Mouse (Mus musculus) embryonic facial prominence, embryonic 12.5 days (tissue): ENCODE data around the gene Anxa9. TPM values are rescaled to one million over a fixed set of nuclear protein-coding genes. Genes with fewer than 3 reads are reported as not detected.

Experiments
- ATAC-seq: fragments of 200-750 bp; cut with Nextera tagmentation; 2 replicates; pipeline ENCODE4 v1.8.0; 2017; ENCODE audit not compliant: insufficient number of reproducible peaks, insufficient read depth, low FRiP score, low TSS enrichment
- H3K27ac ChIP-seq: fragments of 300-500 bp; sonication (generic); 2 replicates; pipeline ENCODE4 v1.5.1; 2016; ENCODE audit warnings: mild to moderate bottlenecking
- H3K27me3 ChIP-seq: fragments of 300-500 bp; sonication (generic); 2 replicates; pipeline ENCODE4 v1.6.1; 2016; ENCODE audit warnings: mild to moderate bottlenecking, moderate library complexity
- H3K36me3 ChIP-seq: fragments of 300-500 bp; sonication (generic); 2 replicates; pipeline ENCODE4 v1.6.1; 2016; ENCODE audit warnings: mild to moderate bottlenecking
- H3K4me1 ChIP-seq: fragments of 300-500 bp; sonication (generic); 2 replicates; pipeline ENCODE4 v1.6.1; 2016
- H3K4me2 ChIP-seq: fragments of 300-500 bp; sonication (generic); replicated peaks from 2 replicates; pipeline ENCODE4 v1.6.1; 2016; ENCODE audit warnings: mild to moderate bottlenecking, moderate library complexity
- H3K4me3 ChIP-seq: fragments of 300-500 bp; sonication (generic); 2 replicates; pipeline ENCODE4 v1.5.1; 2016; ENCODE audit warnings: mild to moderate bottlenecking
- H3K9ac ChIP-seq: fragments of 300-500 bp; sonication (generic); 2 replicates; pipeline ENCODE4 v1.6.1; 2016; ENCODE audit warnings: mild to moderate bottlenecking, moderate library complexity
- H3K9me3 ChIP-seq: fragments of 300-500 bp; sonication (generic); 2 replicates; pipeline ENCODE4 v1.6.1; 2016; ENCODE audit warnings: mild to moderate bottlenecking, moderate library complexity
- WGBS: fragments of 180-500 bp; shearing (Covaris S2); methylation state at CpG from one replicate; pipeline ENCODE4 v1.1.7; 2016; 5-methylcytosine and 5-hydroxymethylcytosine counted together
- polyA plus RNA-seq: library from polyadenylated mRNA; unstranded; fragments of >200 nt; fragmentation: Nextera tagmentation; extraction: Ambion mirVana; gene quantifications from 2 replicates; pipeline ENCODE4 v1.2.1, GENCODE M21; 2016

The Anxa9 gene
- polyA plus RNA-seq, 1 experiment from 2014 or later: 1.3 TPM

GRCm38 (mm10) chr3:95312623-95313022, 5.6 kb upstream of the Anxa9 start:
- H3K4me2 ChIP-seq: no peak overlapping the region
- WGBS: 82% methylated on average over 6 of the region's 6 CpGs
- no peak overlapping the region for H3K4me3 ChIP-seq
- H3K9me3 ChIP-seq: no peaks in the 10 kb centered on the region
- no peak for ATAC-seq
- H3K4me1 ChIP-seq: peaks cover 14% of the 10 kb centered on the region
- no peaks in the 10 kb centered on the region for H3K27me3 ChIP-seq
- no peak overlapping the region for H3K27ac ChIP-seq
- H3K9ac ChIP-seq: no peak overlapping the region
- H3K36me3 ChIP-seq: no peaks in the 10 kb centered on the region

- 64% methylated on average over 9 of the region's 9 CpGs for WGBS
- Histone ChIP-seq H3K4me2 (no peak overlapping the region), H3K27me3 (no peaks in the 10 kb centered on the region), H3K9me3 (no peaks in the 10 kb centered on the region), H3K4me1 (peaks cover 4% of the 10 kb centered on the region), H3K9ac (no peak overlapping the region), H3K36me3 (no peaks in the 10 kb centered on the region), H3K4me3 (no peak overlapping the region), H3K27ac (no peak overlapping the region)
- ATAC-seq: no peak
Observed at GRCm38 (mm10) chr3:95310968-95311882, 4.2 kb upstream of the Anxa9 start.

- Histone ChIP-seq H3K4me1 (no peaks in the 10 kb centered on the region), H3K9ac (no peak overlapping the region), H3K4me3 (no peak overlapping the region), H3K4me2 (no peak overlapping the region), H3K36me3 (no peaks in the 10 kb centered on the region), H3K27ac (no peak overlapping the region), H3K27me3 (no peaks in the 10 kb centered on the region), H3K9me3 (no peaks in the 10 kb centered on the region)
- 63% methylated on average over 3 of the region's 3 CpGs for WGBS
- ATAC-seq: no peak
Observed at GRCm38 (mm10) chr3:95310496-95310895, 3.5 kb upstream of the Anxa9 start.

- no peaks in the 10 kb centered on the region for H3K4me1 ChIP-seq
- H3K27ac ChIP-seq: no peak overlapping the region
- H3K36me3 ChIP-seq: no peaks in the 10 kb centered on the region
- no peak for ATAC-seq
- 89% methylated on average over 4 of the region's 4 CpGs for WGBS
- H3K9ac ChIP-seq: no peak overlapping the region
- no peaks in the 10 kb centered on the region for H3K9me3 ChIP-seq
- no peak overlapping the region for H3K4me3 ChIP-seq
- H3K27me3 ChIP-seq: no peaks in the 10 kb centered on the region
- no peak overlapping the region for H3K4me2 ChIP-seq
Observed at GRCm38 (mm10) chr3:95306244-95306643, 732 bp downstream of the Anxa9 start.

GRCm38 (mm10) chr3:95301204-95301796, 5.7 kb downstream of the Anxa9 start:
- Histone ChIP-seq H3K36me3 (no peaks in the 10 kb centered on the region; the same call in none of the 2 replicates), H3K9me3 (no peaks in the 10 kb centered on the region), H3K9ac (no peak overlapping the region), H3K4me1 (no peaks in the 10 kb centered on the region), H3K4me3 (no peak overlapping the region), H3K27ac (no peak overlapping the region), H3K27me3 (no peaks in the 10 kb centered on the region), H3K4me2 (no peak overlapping the region)
- no peak for ATAC-seq
- 81% methylated on average over 3 of the region's 3 CpGs for WGBS

- Histone ChIP-seq H3K27me3 (no peaks in the 10 kb centered on the region), H3K27ac (no peak overlapping the region), H3K4me2 (no peak overlapping the region), H3K4me3 (no peak overlapping the region), H3K36me3 (peaks cover 25% of the 10 kb centered on the region), H3K4me1 (0 out of 2 replicates have a peak, but pooled peaks cover 5% of the 10 kb centered on the region), H3K9ac (no peak overlapping the region), H3K9me3 (no peaks in the 10 kb centered on the region)
- 90% methylated on average over 7 of the region's 7 CpGs for WGBS
- ATAC-seq: no peak
Observed at GRCm38 (mm10) chr3:95298018-95298417, 9.0 kb downstream of the Anxa9 start.

GRCm38 (mm10) chr3:95296103-95296469, 10.9 kb downstream of the Anxa9 start:
- no peak for ATAC-seq

GRCm38 (mm10) chr3:95295321-95296102, 11.5 kb downstream of the Anxa9 start:
- Histone ChIP-seq H3K27me3 (no peaks in the 10 kb centered on the region), H3K4me3 (no peak overlapping the region), H3K9me3 (no peaks in the 10 kb centered on the region), H3K36me3 (peaks cover 46% of the 10 kb centered on the region), H3K9ac (no peak overlapping the region), H3K4me2 (no peak overlapping the region), H3K27ac (no peak overlapping the region), H3K4me1 (0 out of 2 replicates have a peak, but pooled peaks cover 5% of the 10 kb centered on the region)
- 74% methylated on average over 11 of the region's 11 CpGs for WGBS
- ATAC-seq: no peak

More at GRCm38 (mm10) chr3:95296103-95296469, 10.9 kb downstream of the Anxa9 start:
- 9% methylated on average over 5 of the region's 5 CpGs for WGBS
- Histone ChIP-seq H3K27ac (0 out of 2 replicates have a peak overlapping the region, but pooled peaks have one; percentile 57), H3K9me3 (no peaks in the 10 kb centered on the region), H3K36me3 (peaks cover 41% of the 10 kb centered on the region), H3K4me1 (0 out of 2 replicates have a peak, but pooled peaks cover 5% of the 10 kb centered on the region), H3K9ac (no peak overlapping the region), H3K27me3 (no peaks in the 10 kb centered on the region), H3K4me2 (no peak overlapping the region), H3K4me3 (no peak overlapping the region)

GRCm38 (mm10) chr3:95294718-95295117, 12.3 kb downstream of the Anxa9 start:
- Histone ChIP-seq H3K4me3 (no peak overlapping the region), H3K9me3 (no peaks in the 10 kb centered on the region), H3K4me1 (0 out of 2 replicates have a peak, but pooled peaks cover 5% of the 10 kb centered on the region), H3K4me2 (no peak overlapping the region), H3K27me3 (no peaks in the 10 kb centered on the region), H3K36me3 (peaks cover 54% of the 10 kb centered on the region), H3K9ac (no peak overlapping the region), H3K27ac (no peak overlapping the region)
- WGBS: 85% methylated on average over 5 of the region's 5 CpGs
- no peak for ATAC-seq

- H3K27ac ChIP-seq: no peak overlapping the region
- H3K4me2 ChIP-seq: no peak overlapping the region
- 88% methylated on average over 7 of the region's 7 CpGs for WGBS
- H3K9me3 ChIP-seq: no peaks in the 10 kb centered on the region
- no peak for ATAC-seq
- no peak overlapping the region for H3K9ac ChIP-seq
- 0 out of 2 replicates have a peak, but pooled peaks cover 5% of the 10 kb centered on the region for H3K4me1 ChIP-seq
- peaks cover 57% of the 10 kb centered on the region for H3K36me3 ChIP-seq
- no peak overlapping the region for H3K4me3 ChIP-seq
- no peaks in the 10 kb centered on the region for H3K27me3 ChIP-seq
Observed at GRCm38 (mm10) chr3:95294316-95294715, 12.7 kb downstream of the Anxa9 start.

- Histone ChIP-seq H3K9me3 (no peaks in the 10 kb centered on the region), H3K4me2 (no peak overlapping the region), H3K4me3 (no peak overlapping the region), H3K4me1 (0 out of 2 replicates have a peak, but pooled peaks cover 5% of the 10 kb centered on the region), H3K27ac (no peak overlapping the region), H3K9ac (no peak overlapping the region), H3K27me3 (no peaks in the 10 kb centered on the region), H3K36me3 (peaks cover 61% of the 10 kb centered on the region)
- no peak for ATAC-seq
- 82% methylated on average over 11 of the region's 11 CpGs for WGBS
Observed at GRCm38 (mm10) chr3:95293537-95293936, 13.4 kb downstream of the Anxa9 start.
